Mouse (Mus musculus) adrenal gland (tissue): ENCODE measurements at regions not wholly inside any gene's neighbourhood (a gene's known extent, or its start where the extent isn't known, plus 50 kb on each side); places are given as distances from the start of the nearest gene placed in this dataset.

ENCODE experiments used
- intact Hi-C: fragments of 180-260 bp; cut with DNase I; formaldehyde crosslinking; loops from one replicate; pipeline ENCODE4 v1.15.1; 2025

DNA sequence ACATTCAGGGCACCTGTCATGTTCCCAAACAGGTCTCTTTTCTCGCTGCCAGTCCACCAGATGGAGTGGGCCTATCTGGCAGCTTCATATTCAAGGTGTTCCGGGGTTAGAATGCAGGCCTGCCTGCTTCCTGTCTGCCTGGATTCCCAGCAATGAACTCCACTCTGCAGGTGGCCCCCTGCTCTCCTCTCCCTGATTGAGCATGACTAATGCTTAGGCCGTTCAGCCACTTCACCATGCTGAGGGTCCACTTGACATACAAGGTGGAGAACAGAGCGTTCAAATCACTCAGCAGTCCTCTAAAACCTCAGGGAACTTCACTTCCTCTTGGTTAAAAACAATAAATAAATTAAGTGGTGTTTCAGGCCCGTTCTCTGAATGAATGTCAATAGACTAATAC is 112.1 kb upstream of the Ralgapa2 start:
- intact Hi-C loops = no loop called here

- intact Hi-C loops = no loop called here
Measured at GRCm38 (mm10) chr2:146625166-146625751, 113.1 kb upstream of the Ralgapa2 start.

- intact Hi-C loops = no loop called here
Measured at GRCm38 (mm10) chr2:146626531-146626930, 114.4 kb upstream of the Ralgapa2 start.

DNA sequence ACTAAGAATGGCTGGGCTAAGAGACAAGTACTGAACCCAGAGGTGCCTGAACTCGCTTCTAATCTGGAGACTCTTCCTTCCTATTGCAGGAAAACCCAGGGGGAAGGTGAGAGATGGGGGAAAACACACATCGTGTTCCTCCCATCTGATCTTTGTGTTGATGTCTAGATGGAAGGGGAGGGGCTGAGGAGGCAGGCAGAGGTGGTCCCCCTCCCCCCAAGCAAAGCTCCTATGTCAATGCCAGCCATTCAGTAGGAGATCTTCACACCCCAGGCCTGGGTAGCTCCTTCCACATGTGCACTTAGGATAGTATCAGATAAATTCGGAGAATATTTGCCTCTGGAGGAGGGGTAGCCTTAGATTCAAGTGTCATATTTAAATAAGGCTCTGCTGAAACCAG is 118.0 kb upstream of the Ralgapa2 start:
- intact Hi-C loops = loop anchor here (5.0 to 10.0 kb wide), 2 partner anchors 267 to 325 kb away; no protein-coding TSS in a partner anchor

GRCm38 (mm10) chr2:146631098-146631497 is 119.0 kb upstream of the Ralgapa2 start:
- intact Hi-C loops = loop anchor here (5.0 to 10.0 kb wide), 2 partner anchors 266 to 324 kb away; no protein-coding TSS in a partner anchor

DNA sequence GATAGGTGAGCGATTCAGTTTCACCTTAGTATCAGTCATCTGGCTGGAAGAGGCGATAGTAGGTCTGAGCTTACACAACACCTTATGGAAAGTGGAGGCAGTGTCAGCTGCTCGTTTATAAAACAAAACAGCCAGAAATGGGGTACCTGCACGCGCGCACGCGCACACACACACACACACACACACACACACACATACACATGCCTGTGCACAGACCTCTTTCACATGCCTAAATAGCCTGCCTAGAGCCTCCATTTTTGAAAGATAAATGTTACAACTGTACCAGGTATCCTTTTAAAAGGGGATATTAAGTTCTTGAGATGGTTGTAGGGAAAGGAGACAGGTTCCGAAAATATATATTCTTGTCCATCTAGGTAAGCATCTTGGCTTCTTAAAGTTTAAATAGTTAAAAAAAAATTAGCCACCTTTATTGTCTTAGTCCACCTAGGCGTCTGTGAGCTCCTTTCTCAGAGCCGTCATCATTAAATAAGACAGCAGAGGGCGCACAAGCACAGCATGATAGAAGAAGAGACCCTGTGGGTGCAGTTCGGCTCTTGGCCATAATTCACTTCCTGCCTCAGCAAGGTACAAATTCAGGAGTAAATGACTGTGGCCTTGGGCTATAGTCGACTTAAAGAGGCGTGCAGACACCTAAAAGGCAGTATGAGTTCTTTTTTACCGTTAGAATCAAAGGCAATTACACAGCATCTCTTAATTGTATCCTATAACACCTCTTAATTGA is 121.4 kb upstream of the Ralgapa2 start:
- intact Hi-C loops = loop anchor here (2.0 to 10.0 kb wide), 3 partner anchors 264 to 543 kb away; no protein-coding TSS in a partner anchor

DNA sequence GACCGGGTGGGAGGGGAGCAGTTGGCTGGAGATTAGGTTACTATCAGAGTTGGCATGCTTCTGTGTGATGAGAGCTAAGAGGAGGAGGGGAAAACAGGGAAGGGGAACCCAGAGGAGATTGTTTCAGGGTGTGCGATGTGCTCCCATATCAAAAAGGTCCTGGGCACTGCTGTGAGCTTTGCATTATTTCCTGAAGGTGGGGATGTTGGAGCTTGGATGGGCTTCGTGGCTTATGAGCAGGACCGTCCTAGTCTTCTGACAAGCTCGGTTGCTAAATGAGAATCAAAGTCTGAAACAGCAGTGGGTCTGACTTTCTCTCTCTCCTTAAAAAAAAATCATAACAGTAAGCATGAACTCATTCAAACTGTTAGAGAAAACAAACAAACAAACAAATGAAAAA is 125.4 kb upstream of the Ralgapa2 start:
- intact Hi-C loops = loop anchor here (10.0 kb wide), 1 partner anchor 317 kb away; no protein-coding TSS in a partner anchor

- intact Hi-C loops = no loop called here
Measured at GRCm38 (mm10) chr2:146646237-146646972, 134.3 kb upstream of the Ralgapa2 start.

GRCm38 (mm10) chr2:146646973-146647282 is 134.8 kb upstream of the Ralgapa2 start:
- intact Hi-C loops = no loop called here

- intact Hi-C loops = no loop called here
Measured at GRCm38 (mm10) chr2:146661346-146661745, 149.2 kb upstream of the Ralgapa2 start.

- intact Hi-C loops = no loop called here
Measured at GRCm38 (mm10) chr2:146672761-146673160, 160.6 kb upstream of the Ralgapa2 start.

DNA sequence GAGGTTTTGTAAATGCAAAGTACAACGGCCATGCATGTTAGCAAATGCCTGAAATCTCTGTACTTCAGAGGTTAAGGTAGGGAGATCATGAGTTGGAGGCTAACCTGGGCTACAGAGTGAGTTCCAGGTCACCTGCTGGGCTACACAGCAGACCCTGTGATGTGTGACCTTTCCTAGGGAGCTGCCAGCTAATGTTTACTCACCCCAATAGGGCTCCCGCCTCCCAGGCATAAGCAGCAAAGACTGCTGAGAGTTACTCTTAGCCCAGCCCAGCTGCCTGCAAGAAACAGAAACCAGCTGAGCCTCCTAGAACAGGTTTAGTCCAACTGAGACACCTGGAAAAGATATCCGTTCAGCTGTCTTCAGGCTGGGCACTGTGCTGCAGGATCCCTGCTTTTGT is 169.8 kb upstream of the Ralgapa2 start:
- intact Hi-C loops = no loop called here

- intact Hi-C loops = no loop called here
Measured at GRCm38 (mm10) chr2:146685854-146686507, 169.7 kb upstream of the Kiz start.

GRCm38 (mm10) chr2:146688544-146688943 is 167.1 kb upstream of the Kiz start:
- intact Hi-C loops = no loop called here

DNA sequence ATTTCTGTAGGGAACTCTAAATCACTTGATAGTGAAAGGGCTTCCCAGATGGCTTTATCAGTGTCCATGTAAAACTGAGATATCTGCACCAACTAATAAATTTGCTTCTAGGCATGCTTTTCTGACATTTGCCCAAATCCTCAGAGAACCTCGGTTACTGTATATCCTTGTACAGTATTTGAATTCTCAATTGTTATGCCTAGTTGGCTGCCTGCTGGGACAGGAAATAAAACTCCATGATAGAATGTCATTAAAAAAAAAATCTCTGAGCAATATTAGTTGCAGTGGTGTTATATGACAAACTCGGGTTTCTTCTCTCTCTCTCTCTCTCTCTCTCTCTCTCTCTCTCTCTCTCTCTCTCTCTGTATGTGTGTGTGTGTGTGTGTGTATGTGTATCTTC is 162.2 kb upstream of the Kiz start:
- intact Hi-C loops = no loop called here

GRCm38 (mm10) chr2:146694041-146694440 is 161.6 kb upstream of the Kiz start:
- intact Hi-C loops = no loop called here

GRCm38 (mm10) chr2:146696277-146696676 is 159.4 kb upstream of the Kiz start:
- intact Hi-C loops = no loop called here

- intact Hi-C loops = no loop called here
Measured at GRCm38 (mm10) chr2:146696727-146697126, 158.9 kb upstream of the Kiz start.

GRCm38 (mm10) chr2:146710676-146711075 is 145.0 kb upstream of the Kiz start:
- intact Hi-C loops = no loop called here

- intact Hi-C loops = no loop called here
Measured at GRCm38 (mm10) chr2:146721184-146721715, 134.4 kb upstream of the Kiz start.

DNA sequence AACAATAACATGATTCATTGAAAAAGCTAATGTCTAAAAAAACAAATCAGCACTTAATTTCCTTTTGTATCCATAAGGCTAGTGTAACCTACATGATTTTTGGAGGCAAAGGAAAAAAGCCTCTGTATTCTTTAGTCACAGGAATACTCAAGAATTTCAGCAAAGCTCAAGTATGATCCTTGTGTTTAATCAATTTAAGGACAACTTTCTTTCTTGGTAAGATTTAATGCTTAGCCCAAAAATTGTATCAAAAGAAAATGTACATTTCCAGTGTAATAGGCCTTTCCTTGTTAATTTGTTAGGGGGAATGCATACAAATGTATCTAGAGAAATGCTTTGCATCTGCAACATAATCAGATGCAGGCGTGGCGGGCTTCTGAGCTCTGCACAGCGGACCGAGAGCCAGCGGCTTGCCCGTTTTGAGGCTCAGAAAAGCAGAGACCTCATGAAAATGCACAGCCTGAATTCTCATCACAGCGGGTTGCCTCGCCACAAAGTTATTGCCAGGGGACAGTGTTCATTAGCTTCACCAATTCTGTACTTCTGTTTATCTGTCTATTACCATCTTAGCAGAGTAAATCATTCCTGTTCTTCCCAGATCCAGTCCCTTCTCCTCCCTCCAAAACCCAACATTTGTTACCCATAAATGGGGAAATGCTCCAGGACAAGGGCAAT is 133.2 kb upstream of the Kiz start:
- intact Hi-C loops = no loop called here
